Mouse (Mus musculus) midbrain, embryonic 13.5 days (tissue): Measurements from ENCODE around the gene Prex1. TPM values are rescaled to one million over a fixed set of nuclear protein-coding genes. Genes with fewer than 3 reads are reported as not detected.

Experiments
- ATAC-seq: fragments of 200-750 bp; cut with Nextera tagmentation; 2 replicates; pipeline ENCODE4 v1.8.0; 2017; ENCODE audit warnings: mild to moderate bottlenecking, moderate TSS enrichment, moderate library complexity
- H3K27ac ChIP-seq: fragments of 300-500 bp; sonication (generic); 2 replicates; pipeline ENCODE4 v1.5.1; 2015; ENCODE audit warnings: inconsistent platforms, mild to moderate bottlenecking, moderate library complexity
- H3K27me3 ChIP-seq: fragments of 300-500 bp; sonication (generic); 2 replicates; pipeline ENCODE4 v1.6.1; 2015; ENCODE audit warnings: mild to moderate bottlenecking, inconsistent platforms
- H3K36me3 ChIP-seq: fragments of 300-500 bp; sonication (generic); 2 replicates; pipeline ENCODE4 v1.6.1; 2015; ENCODE audit warnings: mild to moderate bottlenecking, inconsistent platforms
- H3K4me1 ChIP-seq: fragments of 300-500 bp; sonication (generic); replicated peaks from 2 replicates; pipeline ENCODE4 v1.6.1; 2015; ENCODE audit warnings: inconsistent platforms
- H3K4me2 ChIP-seq: fragments of 300-500 bp; sonication (generic); replicated peaks from 2 replicates; pipeline ENCODE4 v1.6.1; 2015; ENCODE audit warnings: moderate library complexity, mild to moderate bottlenecking, inconsistent platforms
- H3K4me3 ChIP-seq: fragments of 300-500 bp; sonication (generic); replicated peaks from 2 replicates; pipeline ENCODE4 v1.5.1; 2015; ENCODE audit warnings: mild to moderate bottlenecking, inconsistent platforms
- H3K9ac ChIP-seq: fragments of 300-500 bp; sonication (generic); replicated peaks from 2 replicates; pipeline ENCODE4 v1.6.1; 2015; ENCODE audit warnings: mild to moderate bottlenecking, inconsistent platforms
- H3K9me3 ChIP-seq: fragments of 300-500 bp; sonication (generic); 2 replicates; pipeline ENCODE4 v1.6.1; 2016; ENCODE audit warnings: mild to moderate bottlenecking, inconsistent platforms
- WGBS: fragments of 180-500 bp; shearing (Covaris S2); methylation state at CpG from one replicate; pipeline ENCODE4 v1.1.7; 2015; 5-methylcytosine and 5-hydroxymethylcytosine counted together
- polyA plus RNA-seq: library from polyadenylated mRNA; unstranded; fragments of >200 nt; fragmentation: Nextera tagmentation; extraction: Ambion mirVana; gene quantifications from 2 replicates; pipeline ENCODE4 v1.2.1, GENCODE M21; 2015

Prex1 gene
- polyA plus RNA-seq, 1 experiment from 2014 or later: 21.1 TPM

DNA sequence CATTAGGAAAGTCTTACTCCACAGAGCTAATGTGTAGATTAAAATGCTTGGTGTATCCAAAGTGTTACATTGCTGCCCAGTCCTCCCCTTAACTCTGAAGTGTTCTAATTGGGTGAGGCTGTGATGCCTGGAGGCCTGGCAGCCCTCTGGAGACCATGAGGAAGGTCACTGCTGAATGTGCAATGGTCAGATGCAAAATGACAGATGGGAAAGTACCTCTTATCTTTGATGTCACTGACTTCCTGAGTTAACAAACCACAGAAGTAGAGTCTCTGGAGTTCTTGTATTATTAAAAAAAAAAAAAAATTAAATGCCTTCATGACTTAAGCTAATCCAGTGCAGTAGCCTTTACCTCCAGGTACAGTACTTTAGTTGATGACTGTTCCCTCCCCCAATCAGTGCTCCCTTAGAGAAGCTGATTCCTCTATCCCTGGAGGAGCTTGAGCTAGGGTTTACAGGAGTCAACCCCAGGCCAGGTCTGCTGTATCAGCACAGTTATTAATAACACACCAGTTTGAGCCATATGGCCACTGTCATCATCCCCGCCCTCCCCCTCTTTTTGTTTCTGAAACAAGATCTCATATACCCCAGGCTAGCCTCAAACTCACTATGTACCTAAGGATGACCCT, 5.8 kb upstream of the Prex1 start:
- WGBS: 96% methylated on average over 1 of the region's 1 CpGs
- H3K9ac ChIP-seq: no peak overlapping the region
- peaks cover 3% of the 10 kb centered on the region for H3K4me1 ChIP-seq
- H3K9me3 ChIP-seq: no peaks in the 10 kb centered on the region
- H3K27me3 ChIP-seq: peaks cover 6% of the 10 kb centered on the region; the same call in 1 of the 2 replicates
- H3K4me3 ChIP-seq: no peak overlapping the region
- H3K36me3 ChIP-seq: no peaks in the 10 kb centered on the region
- H3K27ac ChIP-seq: no peak overlapping the region
- no peak for ATAC-seq
- no peak overlapping the region for H3K4me2 ChIP-seq

DNA sequence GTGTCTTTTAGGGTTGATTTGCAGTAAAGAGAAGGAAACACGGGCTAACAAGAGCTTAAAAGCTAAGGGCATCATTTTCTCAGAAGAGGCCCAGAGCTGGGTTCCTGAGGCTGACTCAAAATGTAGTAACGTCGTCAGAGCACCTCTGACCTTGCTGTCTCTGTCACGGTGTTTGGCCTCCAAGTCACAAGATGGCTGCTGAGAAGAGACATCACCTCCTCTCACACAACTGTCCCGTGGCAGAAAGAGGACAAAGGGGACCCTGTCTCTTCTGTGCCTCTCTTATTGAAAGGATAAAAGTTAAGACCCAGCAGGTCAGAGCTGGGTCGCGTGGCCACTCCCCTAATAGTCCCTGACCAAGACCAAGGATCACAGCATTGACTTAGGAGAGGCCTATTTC, 2.4 kb upstream of the Prex1 start:
- Histone ChIP-seq H3K4me1 (peaks cover 28% of the 10 kb centered on the region), H3K4me2 (no peak overlapping the region), H3K4me3 (no peak overlapping the region), H3K9me3 (no peaks in the 10 kb centered on the region), H3K27ac (no peak overlapping the region), H3K9ac (no peak overlapping the region), H3K36me3 (no peaks in the 10 kb centered on the region), H3K27me3 (peaks cover 9% of the 10 kb centered on the region; the same call in 1 of the 2 replicates)
- 54% methylated on average over 7 of the region's 7 CpGs for WGBS
- no peak for ATAC-seq

DNA sequence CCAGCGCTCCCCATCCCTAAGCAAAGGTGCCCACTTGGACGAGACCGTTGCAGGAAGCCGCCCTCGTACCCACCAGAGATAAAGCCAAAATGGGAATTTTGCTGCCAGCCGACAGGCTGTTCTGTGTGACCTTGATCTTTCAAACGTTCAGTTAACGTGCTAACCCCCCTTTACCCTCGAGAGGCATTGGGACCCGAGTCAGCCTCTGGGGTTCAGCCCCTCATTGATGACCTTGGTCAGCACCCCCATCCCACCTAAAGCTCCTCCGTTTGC, 731 bp upstream of the Prex1 start:
- Histone ChIP-seq H3K4me2 (peak overlapping the region; percentile 89), H3K27me3 (peaks cover 9% of the 10 kb centered on the region; the same call in 1 of the 2 replicates), H3K9ac (peak overlapping the region; percentile 64), H3K36me3 (no peaks in the 10 kb centered on the region), H3K9me3 (no peaks in the 10 kb centered on the region), H3K27ac (no peak overlapping the region), H3K4me3 (peak overlapping the region; percentile 70), H3K4me1 (peaks cover 35% of the 10 kb centered on the region)
- peak; percentile 22; the same call in 1 of the 2 replicates for ATAC-seq
- WGBS: 9% methylated on average over 11 of the region's 11 CpGs

DNA sequence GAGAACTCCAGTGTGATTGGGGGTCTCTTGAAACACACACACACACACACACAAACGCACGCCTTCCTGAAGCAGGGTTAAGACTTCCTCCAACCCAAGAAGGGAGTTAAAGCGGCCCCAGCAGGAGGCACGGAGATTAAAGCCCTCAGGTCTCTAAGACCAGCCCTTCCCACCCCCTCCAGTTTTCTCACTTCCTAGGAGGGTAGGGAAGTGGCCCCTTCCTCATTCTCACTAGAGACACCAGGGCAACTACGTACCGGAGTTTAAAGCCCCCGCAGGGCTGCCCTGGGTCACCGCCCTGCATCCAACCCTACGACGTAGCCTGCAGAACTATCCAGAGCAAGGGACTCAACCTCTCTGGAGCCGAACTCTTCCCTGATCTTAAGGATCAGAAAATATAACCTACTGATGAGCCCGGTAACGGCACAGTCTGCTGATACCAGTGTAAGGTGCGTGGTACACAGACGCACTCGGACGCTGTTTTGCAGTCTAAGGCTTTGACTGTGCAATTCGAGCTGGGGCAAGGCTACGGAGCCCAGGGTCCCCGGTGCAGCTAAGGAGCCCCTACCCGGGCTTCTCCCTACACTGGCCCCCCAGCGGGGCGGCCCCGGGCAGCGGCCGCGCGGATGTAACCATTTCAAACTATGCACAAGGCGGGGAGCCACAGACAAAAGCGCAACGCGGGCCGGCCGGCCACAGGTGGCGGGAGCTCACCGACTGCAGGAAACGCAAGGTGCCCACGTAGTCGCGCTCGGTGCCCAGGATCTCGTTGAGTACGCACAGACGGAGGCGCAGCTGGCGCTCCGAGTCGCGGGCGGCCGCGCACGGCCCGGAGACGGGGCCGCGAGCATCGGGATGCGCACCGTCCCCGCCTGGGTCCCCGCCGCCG, 587 bp downstream of the Prex1 start:
- Histone ChIP-seq H3K27ac (peak overlapping the region; percentile 62), H3K9ac (peak overlapping the region; percentile 82), H3K36me3 (no peaks in the 10 kb centered on the region), H3K27me3 (peaks cover 9% of the 10 kb centered on the region; the same call in 1 of the 2 replicates), H3K4me2 (peak overlapping the region; percentile 89), H3K4me1 (peaks cover 43% of the 10 kb centered on the region), H3K4me3 (peak overlapping the region; percentile 70), H3K9me3 (no peaks in the 10 kb centered on the region)
- peak; percentile 56 for ATAC-seq
- under 1% methylated on average over 61 of the region's 64 CpGs for WGBS

DNA sequence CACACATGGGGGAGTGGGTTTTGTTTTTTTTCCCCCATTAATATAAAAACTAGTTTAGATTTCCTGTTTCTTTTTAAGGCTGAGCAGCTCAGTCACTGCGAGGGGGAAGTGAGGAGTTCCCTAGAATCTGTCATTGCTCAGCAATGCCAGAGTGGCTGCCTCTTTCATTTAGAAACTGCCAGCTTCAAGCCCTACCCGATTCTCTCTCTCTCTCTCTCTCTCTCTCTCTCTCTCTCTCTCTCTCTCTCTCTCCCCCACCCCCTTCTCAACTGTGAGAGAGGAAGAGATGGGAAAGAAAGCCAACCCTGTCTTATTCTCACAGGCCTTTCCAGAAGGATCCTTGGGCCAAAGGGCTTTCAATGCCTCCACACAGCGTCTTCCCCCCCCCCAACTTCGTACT, 1.3 kb downstream of the Prex1 start:
- ATAC-seq: no peak
- WGBS: 1% methylated on average over 4 of the region's 4 CpGs
- Histone ChIP-seq H3K9ac (peak overlapping the region; percentile 82), H3K27ac (no peak overlapping the region), H3K4me2 (peak overlapping the region; percentile 89), H3K4me1 (peaks cover 51% of the 10 kb centered on the region), H3K4me3 (peak overlapping the region; percentile 70), H3K9me3 (no peaks in the 10 kb centered on the region), H3K36me3 (no peaks in the 10 kb centered on the region), H3K27me3 (peaks cover 9% of the 10 kb centered on the region; the same call in 1 of the 2 replicates)

DNA sequence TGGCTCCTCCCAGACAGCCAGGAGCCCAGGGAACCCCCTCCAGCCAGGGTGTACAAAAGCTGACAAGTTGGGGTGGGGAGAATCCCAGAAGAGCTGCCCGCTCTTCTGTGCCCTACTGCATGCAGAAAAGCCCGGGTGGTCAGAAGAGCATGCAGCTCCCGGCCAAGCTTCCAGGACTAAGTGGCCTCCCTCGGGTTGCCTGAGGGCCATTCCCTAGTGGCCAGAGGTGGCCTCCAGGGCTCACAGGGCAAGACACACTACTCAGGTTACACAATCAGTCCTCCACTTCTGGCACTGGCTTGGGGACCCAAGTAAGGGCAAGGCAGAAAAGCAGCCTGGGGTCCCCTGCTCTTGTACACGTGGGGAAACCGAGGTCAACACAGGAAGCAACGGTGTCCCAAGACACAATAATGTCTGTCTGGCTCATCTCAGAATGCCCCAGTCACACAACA, 1.9 kb downstream of the Prex1 start:
- Histone ChIP-seq H3K9ac (peak overlapping the region; percentile 82), H3K4me2 (peak overlapping the region; percentile 89), H3K36me3 (no peaks in the 10 kb centered on the region), H3K27me3 (peaks cover 9% of the 10 kb centered on the region; the same call in 1 of the 2 replicates), H3K9me3 (no peaks in the 10 kb centered on the region), H3K4me1 (peaks cover 52% of the 10 kb centered on the region), H3K27ac (no peak overlapping the region), H3K4me3 (peak overlapping the region; percentile 70)
- no peak for ATAC-seq
- WGBS: 12% methylated on average over 7 of the region's 7 CpGs

DNA sequence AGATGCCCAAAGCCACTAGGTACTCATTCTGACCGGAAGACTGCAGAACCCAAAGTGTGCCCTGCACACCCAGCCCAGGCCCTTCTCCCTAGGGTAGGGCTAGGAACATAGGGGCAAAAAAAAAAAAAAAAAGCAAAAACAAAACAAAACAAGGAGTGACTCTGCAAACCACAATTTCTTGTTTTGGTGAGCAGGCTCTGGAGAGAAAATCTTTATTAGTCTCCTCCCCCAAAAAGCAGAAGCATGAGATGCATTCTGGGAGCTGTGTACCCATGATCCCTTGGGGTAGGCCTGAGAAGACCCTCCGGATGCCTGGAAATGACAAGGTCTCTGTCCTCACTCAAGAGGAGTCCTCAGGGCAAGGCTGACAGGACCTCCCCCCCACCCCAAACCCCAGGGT, 3.7 kb downstream of the Prex1 start:
- Histone ChIP-seq H3K36me3 (0 out of 2 replicates have a peak, but pooled peaks cover 5% of the 10 kb centered on the region), H3K4me3 (no peak overlapping the region), H3K27me3 (0 out of 2 replicates have a peak, but pooled peaks cover 3% of the 10 kb centered on the region), H3K9ac (no peak overlapping the region), H3K27ac (no peak overlapping the region), H3K9me3 (no peaks in the 10 kb centered on the region), H3K4me1 (peaks cover 52% of the 10 kb centered on the region), H3K4me2 (no peak overlapping the region)
- ATAC-seq: no peak
- WGBS: 90% methylated on average over 2 of the region's 2 CpGs

DNA sequence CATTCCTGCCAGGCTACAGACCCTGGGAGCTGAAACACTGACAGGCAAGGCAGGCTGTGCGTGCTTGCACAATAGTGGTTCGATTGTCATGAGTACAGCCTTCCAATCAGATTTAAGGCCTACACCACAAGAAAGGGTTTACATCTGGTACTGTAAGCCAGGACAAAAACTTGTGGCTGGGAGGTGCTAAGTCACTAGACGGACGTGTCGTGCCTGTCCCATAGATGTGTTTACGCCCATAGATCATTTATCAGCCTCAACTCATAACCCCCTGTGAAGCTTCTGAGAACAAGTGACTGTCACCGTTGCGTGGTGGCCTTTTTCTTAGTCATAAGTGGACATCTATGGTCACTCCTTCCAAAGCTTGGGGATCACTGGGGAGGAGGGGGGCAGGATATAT, 5.3 kb downstream of the Prex1 start:
- no peak overlapping the region for H3K4me2 ChIP-seq
- WGBS: 87% methylated on average over 8 of the region's 8 CpGs
- no peak overlapping the region for H3K27ac ChIP-seq
- H3K9me3 ChIP-seq: no peaks in the 10 kb centered on the region
- H3K27me3 ChIP-seq: 0 out of 2 replicates have a peak, but pooled peaks cover 3% of the 10 kb centered on the region
- H3K4me1 ChIP-seq: peaks cover 45% of the 10 kb centered on the region
- no peak for ATAC-seq
- 0 out of 2 replicates have a peak overlapping the region, but pooled peaks have one; percentile 15 for H3K9ac ChIP-seq
- H3K36me3 ChIP-seq: 0 out of 2 replicates have a peak, but pooled peaks cover 11% of the 10 kb centered on the region
- no peak overlapping the region for H3K4me3 ChIP-seq

DNA sequence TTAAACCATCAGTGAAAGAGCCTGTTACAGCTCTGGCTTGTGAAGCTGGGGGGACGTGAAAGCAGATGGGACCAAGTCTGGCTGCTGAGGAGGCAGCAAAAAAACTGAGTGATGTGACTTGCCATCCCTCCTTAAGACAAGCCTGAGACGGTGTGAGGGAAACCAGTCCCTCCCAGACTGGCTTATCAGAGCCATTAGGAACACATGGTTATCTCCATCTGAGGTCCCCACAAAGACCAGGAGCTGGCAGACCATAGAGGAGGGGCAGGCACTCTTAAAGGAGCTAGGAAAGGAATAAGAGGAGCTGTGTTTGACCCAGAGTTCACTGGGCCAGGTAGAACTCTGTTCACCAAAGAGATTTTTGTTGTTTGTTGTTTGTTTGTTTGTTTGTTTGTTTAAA, 7.1 kb downstream of the Prex1 start:
- WGBS: 89% methylated on average over 2 of the region's 2 CpGs
- Histone ChIP-seq H3K9ac (no peak overlapping the region), H3K4me2 (no peak overlapping the region), H3K9me3 (no peaks in the 10 kb centered on the region), H3K4me3 (no peak overlapping the region), H3K27ac (no peak overlapping the region), H3K4me1 (peaks cover 30% of the 10 kb centered on the region), H3K36me3 (0 out of 2 replicates have a peak, but pooled peaks cover 11% of the 10 kb centered on the region), H3K27me3 (0 out of 2 replicates have a peak, but pooled peaks cover under 1% of the 10 kb centered on the region)
- ATAC-seq: no peak

DNA sequence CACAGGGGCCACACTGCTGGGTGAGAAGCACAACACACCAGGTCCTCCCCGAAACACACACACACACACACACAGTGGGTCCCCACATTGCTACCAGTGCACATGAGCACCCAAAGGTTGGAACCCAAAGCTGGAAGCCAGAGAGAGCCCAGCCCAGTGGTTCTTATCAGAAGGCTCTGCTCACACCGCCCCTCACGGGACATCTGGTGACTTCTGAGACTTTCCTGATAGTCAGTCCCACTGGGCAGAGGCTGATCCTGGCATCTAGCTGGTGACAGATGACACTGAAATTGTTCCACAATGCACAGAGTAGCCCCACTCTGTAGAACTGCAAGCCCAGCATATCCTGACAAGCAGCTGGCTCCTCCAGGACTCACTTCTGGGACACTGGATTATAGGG, 10.1 kb downstream of the Prex1 start:
- H3K27ac ChIP-seq: no peak overlapping the region
- ATAC-seq: no peak
- peaks cover 21% of the 10 kb centered on the region for H3K4me1 ChIP-seq
- H3K27me3 ChIP-seq: no peaks in the 10 kb centered on the region
- no peak overlapping the region for H3K4me3 ChIP-seq
- H3K4me2 ChIP-seq: no peak overlapping the region
- no peaks in the 10 kb centered on the region for H3K9me3 ChIP-seq
- H3K9ac ChIP-seq: no peak overlapping the region
- WGBS: 85% methylated on average over 3 of the region's 3 CpGs
- H3K36me3 ChIP-seq: 0 out of 2 replicates have a peak, but pooled peaks cover 11% of the 10 kb centered on the region

DNA sequence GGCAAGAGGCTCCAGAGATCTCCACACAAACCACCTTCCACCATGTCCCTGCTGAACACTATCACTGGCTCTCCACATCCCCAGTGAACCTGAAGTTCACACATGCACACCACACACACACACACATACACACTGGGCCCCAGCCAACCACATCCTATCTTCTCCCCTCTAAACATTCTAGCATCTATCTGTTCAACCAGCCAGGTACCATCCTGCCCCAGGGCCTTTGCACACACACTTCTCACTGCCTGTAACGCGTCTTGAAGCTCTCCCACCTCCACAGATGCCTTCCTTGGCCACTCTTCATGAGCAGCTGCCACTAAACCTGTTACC, 11.6 kb downstream of the Prex1 start:
- WGBS: 100% methylated on average over 2 of the region's 2 CpGs
- no peak for ATAC-seq
- no peak overlapping the region for H3K9ac ChIP-seq
- H3K4me3 ChIP-seq: no peak overlapping the region
- no peaks in the 10 kb centered on the region for H3K27me3 ChIP-seq
- no peak overlapping the region for H3K27ac ChIP-seq
- no peak overlapping the region for H3K4me2 ChIP-seq
- H3K9me3 ChIP-seq: no peaks in the 10 kb centered on the region
- H3K4me1 ChIP-seq: peaks cover 7% of the 10 kb centered on the region
- 0 out of 2 replicates have a peak, but pooled peaks cover 11% of the 10 kb centered on the region for H3K36me3 ChIP-seq
